In genomic region chr7:44670803-44671202, GRCm38 (mm10) we compare ENCODE assay signal across 9 mouse cellular contexts. TPM values are rescaled to one million over a fixed set of nuclear protein-coding genes. Genes with fewer than 3 reads are reported as not detected.
A peak's percentile ranks its signal among the peaks of the same experiment; 100 is the strongest.
DNase-seq lines count a peak whose midpoint lies in the region; ATAC-seq and TF ChIP-seq lines count a peak whose summit lies in the region.
"Had no signal": no experiment of that assay in that cellular context is flagged by ENCODE, and none has a peak within 500 bp of the region (broad histone marks: within the 10 kb centered on the region; RNA-seq: fewer than 3 reads in every experiment).

Myh14 (minus strand) TSS chr7:44670843.

- H3K27me3 ChIP-seq in E14TG2a.4 (ENCODE audit: insufficient read depth, low read length) = no peaks in the 10 kb centered on the region
- peaks cover 8% of the 10 kb centered on the region; the same call in 1 of the 2 replicates for H3K27me3 ChIP-seq in forebrain, embryonic 14.5 days (replicated peaks; ENCODE audit: control insufficient read depth, insufficient read depth, low read length)
- H3K27me3 ChIP-seq in heart, postnatal 0 days (ENCODE audit: control insufficient read depth, insufficient read depth, low read length) = 0 out of 2 replicates have a peak, but pooled peaks cover 11% of the 10 kb centered on the region
- H3K27me3 ChIP-seq in liver, embryonic 11.5 days (replicated peaks; ENCODE audit: control insufficient read depth, insufficient read depth, low read length) = peaks cover 24% of the 10 kb centered on the region

- TF ChIP-seq EP300 in heart, postnatal 0 days (IDR thresholded peaks at IDR 0.05; ENCODE audit: low read depth) = no peak

- H3K9ac ChIP-seq in forebrain, embryonic 14.5 days (ENCODE audit: low read length) = 0 out of 2 replicates have a peak within 1 kb of the TSS, but pooled peaks have one; percentile 21
- H3K9ac ChIP-seq in heart, postnatal 0 days (replicated peaks; ENCODE audit: low read depth, low read length) = no peak within 1 kb of the TSS
- H3K9ac ChIP-seq in liver, embryonic 11.5 days (ENCODE audit: low read depth, low read length) = no peak within 1 kb of the TSS

- H3K4me1 ChIP-seq in E14TG2a.4 (replicated peaks; ENCODE audit: low read depth, low read length) = peaks cover 41% of the 10 kb centered on the region
- H3K4me1 ChIP-seq in forebrain, embryonic 14.5 days (ENCODE audit: control insufficient read depth, insufficient read depth, low read length) = peaks cover 12% of the 10 kb centered on the region
- H3K4me1 ChIP-seq in heart, postnatal 0 days (ENCODE audit: control insufficient read depth, insufficient read depth) = no peaks in the 10 kb centered on the region
- H3K4me1 ChIP-seq in liver, embryonic 11.5 days (replicated peaks; ENCODE audit: control insufficient read depth, insufficient read depth, low read length) = no peaks in the 10 kb centered on the region; the same call in 1 of the 2 replicates

- H3K9me3 ChIP-seq in E14TG2a.4 (ENCODE audit: low read length) = no peaks in the 10 kb centered on the region
- no peaks in the 10 kb centered on the region for H3K9me3 ChIP-seq in forebrain, embryonic 14.5 days (replicated peaks; ENCODE audit: control insufficient read depth, low read length)
- 0 out of 2 replicates have a peak, but pooled peaks cover 3% of the 10 kb centered on the region for H3K9me3 ChIP-seq in heart, postnatal 0 days (replicated peaks; ENCODE audit: control insufficient read depth, low read length)
- H3K9me3 ChIP-seq in liver, embryonic 11.5 days (ENCODE audit: control insufficient read depth, low read length) = no peaks in the 10 kb centered on the region; the same call in 1 of the 2 replicates

- H3K27ac ChIP-seq in forebrain, embryonic 14.5 days (ENCODE audit: low read depth, low read length) = no peak within 1 kb of the TSS
- H3K27ac ChIP-seq in heart, postnatal 0 days (ENCODE audit: low read depth) = no peak within 1 kb of the TSS
- H3K27ac ChIP-seq in liver, embryonic 11.5 days (ENCODE audit: low read depth, low read length) = no peak within 1 kb of the TSS

- peak; percentile 99 for DNase-seq in cerebellum, adult 11-12 months
- peak; percentile 95 for DNase-seq in forebrain, embryonic 14.5 days (ENCODE audit: low spot score)
- DNase-seq in heart, postnatal 0 days (ENCODE audit: low spot score) = peak; percentile 81
- peak; percentile 92 to 98 for DNase-seq in kidney, postnatal 25 days
- peak; percentile 67 for DNase-seq in liver, embryonic 11.5 days (ENCODE audit: low spot score)
- peak; percentile 75 to 84 for DNase-seq in natural killer cell, adult 2 months (ENCODE audit: low spot score in 2 of 2)
- peak; percentile 88 for DNase-seq in telencephalon, adult 2 months (ENCODE audit: low read depth, low spot score)

- no peak for TF ChIP-seq CTCF in E14TG2a.4 (conservative IDR thresholded peaks at IDR 0.05; ENCODE audit: low read length)
- TF ChIP-seq CTCF in heart, postnatal 0 days (IDR thresholded peaks at IDR 0.05; ENCODE audit: low read depth) = no peak

- ATAC-seq in forebrain, embryonic 14.5 days = peak; percentile 97
- ATAC-seq in heart, postnatal 0 days (ENCODE audit: insufficient read depth, low read depth) = peak; percentile 97
- ATAC-seq in liver, embryonic 11.5 days (replicated peaks; ENCODE audit: low FRiP score) = peak; percentile 82

- no peaks in the 10 kb centered on the region for H3K36me3 ChIP-seq in E14TG2a.4 (ENCODE audit: insufficient read depth, low read length)
- no peaks in the 10 kb centered on the region for H3K36me3 ChIP-seq in forebrain, embryonic 14.5 days (ENCODE audit: control insufficient read depth, insufficient read depth, low read length)
- H3K36me3 ChIP-seq in heart, postnatal 0 days (replicated peaks; ENCODE audit: control insufficient read depth, insufficient read depth, low read length) = no peaks in the 10 kb centered on the region
- no peaks in the 10 kb centered on the region for H3K36me3 ChIP-seq in liver, embryonic 11.5 days (ENCODE audit: control insufficient read depth, insufficient read depth, low read length)
- H3K36me3 ChIP-seq: G1E had no signal

- under 1% methylated on average over 23 of the region's 23 CpGs for WGBS in forebrain, embryonic 14.5 days
- 2% methylated on average over 23 of the region's 23 CpGs for WGBS in heart, postnatal 0 days
- 1% methylated on average over 23 of the region's 23 CpGs for WGBS in liver, embryonic 11.5 days

- H3K4me3 ChIP-seq in E14TG2a.4 (replicated peaks; ENCODE audit: low read length) = peak within 1 kb of the TSS; percentile 68
- H3K4me3 ChIP-seq in forebrain, embryonic 14.5 days (ENCODE audit: low read depth, low read length) = peak within 1 kb of the TSS; percentile 18
- H3K4me3 ChIP-seq in heart, postnatal 0 days (ENCODE audit: low read depth, low read length) = peak within 1 kb of the TSS; percentile 27
- peak within 1 kb of the TSS; percentile 31 for H3K4me3 ChIP-seq in liver, embryonic 11.5 days (ENCODE audit: low read depth, low read length)

- peak within 1 kb of the TSS; percentile 53 for H3K4me2 ChIP-seq in forebrain, embryonic 14.5 days (ENCODE audit: low read length)
- H3K4me2 ChIP-seq in heart, postnatal 0 days (ENCODE audit: low read depth, low read length) = peak within 1 kb of the TSS; percentile 61
- peak within 1 kb of the TSS; percentile 54 for H3K4me2 ChIP-seq in liver, embryonic 11.5 days

RNA-seq across cellular contexts. Expression of gene Myh14, which starts in this region (rescaled TPM):
- polyA plus RNA-seq in forebrain, embryonic 14.5 days (2014; fragmentation: Nextera tagmentation; extraction: Ambion mirVana) = 0.74 and 1.1 TPM in 2 replicates
- 2.9 TPM in 2 replicates for total RNA-seq in heart, postnatal 0 days (2014; rRNA removed; ENCODE audit: low replicate concordance)
- polyA plus RNA-seq in heart, postnatal 0 days (2015; fragmentation: Nextera tagmentation; extraction: Ambion mirVana) = 0.89 and 1.4 TPM in 2 replicates
- 0.66 and 0.68 TPM in 2 replicates for polyA plus RNA-seq in liver, embryonic 11.5 days (2014; fragmentation: Nextera tagmentation; extraction: Ambion mirVana)
- total RNA-seq: G1E had no signal
- polyA plus RNA-seq: G1E had no signal

Comparison
In these comparisons a context has a peak if more than half of its experiments do, and no peak if none do; other contexts are left out.
1. Peak in DNase-seq, ATAC-seq, H3K4me3 ChIP-seq and H3K4me2 ChIP-seq in liver, embryonic 11.5 days; RNA of the gene not detected or under 1 TPM.
2. H3K4me3 ChIP-seq: peak in every context shown above with its lines; median percentile 68 in E14TG2a.4; 31 in liver, embryonic 11.5 days; 27 in heart, postnatal 0 days; 18 in forebrain, embryonic 14.5 days.